Mouse (Mus musculus) bone marrow macrophage, adult 2 months (primary cell): ENCODE results near the gene Nubp1.

Experiments
- CTCF ChIP-seq: IDR thresholded peaks from 2 replicates; pipeline ENCODE4 v1.5.1; 2012; ENCODE audit warnings: low read depth, mild to moderate bottlenecking, low read length, moderate library complexity
- POLR2A ChIP-seq: IDR thresholded peaks from 2 replicates; pipeline ENCODE4 v1.6.1; 2012; ENCODE audit warnings: mild to moderate bottlenecking, low read depth, low read length, borderline replicate concordance

DNA sequence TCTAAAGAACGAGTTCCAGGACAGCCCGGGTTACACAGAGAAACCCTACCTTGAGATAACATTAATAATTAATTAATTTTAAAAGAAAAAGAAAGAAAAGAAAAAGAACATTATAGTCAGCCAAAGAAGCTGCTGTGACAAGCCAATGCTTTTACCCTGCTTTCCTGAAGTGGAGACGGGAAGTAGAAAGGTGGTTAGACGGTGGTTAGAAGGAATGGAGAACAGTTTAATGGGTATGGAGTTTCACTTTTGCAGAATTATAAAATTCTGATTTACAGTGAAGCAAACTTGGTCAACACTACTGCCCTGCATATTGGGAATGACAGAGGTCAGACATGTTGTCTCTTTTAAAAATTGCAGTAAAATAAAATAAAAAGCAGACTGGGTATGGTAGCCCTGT lies 30.0 kb downstream of the Nubp1 start:
- TF ChIP-seq CTCF = no peak
- no peak for TF ChIP-seq POLR2A
